Mouse (Mus musculus) myocyte (in vitro differentiated cells): ENCODE measurements around the gene Tpst2. TPM values are rescaled to one million over a fixed set of nuclear protein-coding genes. Genes with fewer than 3 reads are reported as not detected.
A peak's percentile ranks its signal among the peaks of the same experiment; 100 is the strongest.

Experiments used
- H3K27me3 ChIP-seq: one replicate; pipeline ENCODE4 v1.6.1; 2011; ENCODE audit not compliant: control insufficient read depth, insufficient read depth, insufficient read length
- H3K36me3 ChIP-seq: one replicate; pipeline ENCODE4 v1.6.1; 2011; ENCODE audit not compliant: control insufficient read depth, insufficient read depth
- H3K4me2 ChIP-seq: one replicate; pipeline ENCODE4 v1.6.1; 2011; ENCODE audit warnings: low read depth, control low read depth
- H3K4me3 ChIP-seq: one replicate; pipeline ENCODE4 v1.5.1; 2011; ENCODE audit warnings: mild to moderate bottlenecking, control low read depth, moderate library complexity
- H3K79me2 ChIP-seq: one replicate; pipeline ENCODE4 v1.6.1; 2011; ENCODE audit not compliant: control insufficient read depth, insufficient read depth
- H3ac ChIP-seq: one replicate; pipeline ENCODE4 v1.6.1; 2011; ENCODE audit not compliant: control insufficient read depth, insufficient read length
- CEBPB ChIP-seq: IDR thresholded peaks from 2 replicates; pipeline ENCODE4 v1.6.1; 2011; ENCODE audit warnings: mild to moderate bottlenecking, moderate library complexity; ENCODE audit not compliant: poor library complexity, insufficient read depth, severe bottlenecking
- E2F4 ChIP-seq: IDR thresholded peaks from one replicate; pipeline ENCODE4 v1.6.1; 2011; ENCODE audit warnings: mild to moderate bottlenecking, control low read depth, moderate library complexity; ENCODE audit not compliant: insufficient read depth
- MAX ChIP-seq: IDR thresholded peaks from one replicate; pipeline ENCODE4 v1.6.1; 2011; ENCODE audit warnings: low read depth, mild to moderate bottlenecking, control low read depth
- MYOD1 ChIP-seq, 3 experiments: IDR thresholded peaks; one replicate each; pipeline ENCODE4 v1.6.1; 2011; ENCODE audit warnings: control low read depth in 2 of 3, low read depth in 2 of 3, mild to moderate bottlenecking in 2 of 3, moderate library complexity in 1 of 3; ENCODE audit not compliant: insufficient read length in 2 of 3, control insufficient read depth in 1 of 3
- MYOG ChIP-seq, 3 experiments: IDR thresholded peaks; one replicate each; pipeline ENCODE4 v1.6.1; 2011; ENCODE audit warnings: control low read depth in 2 of 3, low read depth in 2 of 3, mild to moderate bottlenecking in 2 of 3; ENCODE audit not compliant: insufficient read length in 2 of 3, control insufficient read depth in 1 of 3, insufficient read depth in 1 of 3
- POLR2A ChIP-seq: IDR thresholded peaks from one replicate; pipeline ENCODE4 v1.6.1; 2011; ENCODE audit warnings: low read depth, mild to moderate bottlenecking, control low read depth, moderate library complexity; ENCODE audit not compliant: insufficient read length
- POLR2AphosphoS2 ChIP-seq: IDR thresholded peaks from one replicate; pipeline ENCODE4 v1.6.1; 2011; ENCODE audit warnings: low read depth, control low read depth; ENCODE audit not compliant: insufficient read length
- REST ChIP-seq: IDR thresholded peaks from one replicate; pipeline ENCODE4 v1.6.1; 2011; ENCODE audit warnings: mild to moderate bottlenecking, control low read depth, moderate library complexity; ENCODE audit not compliant: insufficient read depth, insufficient read length
- SRF ChIP-seq: IDR thresholded peaks from one replicate; pipeline ENCODE4 v1.6.1; 2011; ENCODE audit warnings: low read depth; ENCODE audit not compliant: control insufficient read depth, insufficient read length
- TCF12 ChIP-seq: IDR thresholded peaks from one replicate; pipeline ENCODE4 v1.6.1; 2011; ENCODE audit warnings: mild to moderate bottlenecking, control low read depth; ENCODE audit not compliant: poor library complexity, insufficient read depth, severe bottlenecking
- TCF3 ChIP-seq: IDR thresholded peaks from one replicate; pipeline ENCODE4 v1.6.1; 2011; ENCODE audit warnings: low read depth, control low read depth; ENCODE audit not compliant: insufficient read length
- USF1 ChIP-seq: IDR thresholded peaks from one replicate; pipeline ENCODE4 v1.6.1; 2011; ENCODE audit warnings: low read depth, mild to moderate bottlenecking, control low read depth, moderate library complexity
- polyA plus RNA-seq: library from polyadenylated mRNA; unstranded; fragments of >200 nt; fragmentation: generic; extraction: Trizol; gene quantifications from one replicate; pipeline ENCODE4 v1.2.1, GENCODE M21; 2012; ENCODE audit warnings: missing spikeins

The Tpst2 gene
- polyA plus RNA-seq, 1 experiment: 94.7 TPM

DNA sequence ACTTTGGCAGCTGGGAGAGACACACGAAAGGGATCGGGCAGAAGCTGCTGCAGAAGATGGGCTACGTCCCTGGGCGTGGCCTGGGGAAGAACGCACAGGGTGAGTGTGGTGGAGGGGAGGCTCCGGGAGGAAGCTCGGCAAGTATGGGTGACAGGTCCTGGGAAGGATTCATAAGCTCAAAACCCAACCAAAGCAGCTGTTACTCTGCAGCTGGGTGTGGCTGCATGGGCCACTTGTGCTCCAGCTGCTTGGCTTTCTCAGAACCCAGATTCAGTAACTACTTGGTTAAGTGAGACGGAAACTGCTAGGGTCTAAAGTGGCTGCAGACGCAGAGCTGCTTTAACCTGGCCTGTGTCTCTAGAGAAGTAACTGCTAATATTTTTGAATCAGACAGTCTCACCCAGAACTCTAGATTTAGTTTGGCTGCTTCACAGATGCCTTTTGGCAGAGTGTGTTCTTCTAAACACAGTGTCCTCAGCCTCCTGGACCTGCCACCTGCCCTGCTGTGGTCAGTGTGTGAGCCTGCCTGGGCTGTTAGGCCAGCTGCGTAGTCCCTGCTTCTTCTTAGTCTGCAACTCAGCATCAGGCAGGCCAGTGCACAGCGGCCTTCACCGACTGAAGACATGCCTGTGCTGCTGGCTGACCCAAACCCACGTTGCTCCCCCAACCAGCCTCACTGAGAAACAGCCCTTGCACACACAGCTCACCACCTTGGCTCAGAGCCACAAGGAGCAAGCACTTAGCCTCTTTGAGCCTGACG is 53.5 kb downstream of the Tpst2 start:
- Histone ChIP-seq H3K36me3 (peaks cover 17% of the 10 kb centered on the region), H3K79me2 (peaks cover 17% of the 10 kb centered on the region), H3ac (no peak overlapping the region), H3K27me3 (no peaks in the 10 kb centered on the region), H3K4me3 (no peak overlapping the region), H3K4me2 (no peak overlapping the region)
- TF ChIP-seq REST: no peak
- peak in 2 of 3 experiments; percentile 66 to 72 for TF ChIP-seq MYOD1 (IDR thresholded peaks at IDR 0.05; ENCODE audit: control insufficient read depth in 1 of 3, insufficient read length in 2 of 3, low read depth in 2 of 3)
- TF ChIP-seq TCF3: peak; percentile 38
- TF ChIP-seq MYOG (IDR thresholded peaks at IDR 0.05; ENCODE audit: control insufficient read depth in 1 of 3, insufficient read depth in 1 of 3, insufficient read length in 2 of 3, low read depth in 2 of 3): peak; percentile 43 to 77 (median 58)
- TF ChIP-seq SRF: no peak
- TF ChIP-seq POLR2AphosphoS2: no peak

DNA sequence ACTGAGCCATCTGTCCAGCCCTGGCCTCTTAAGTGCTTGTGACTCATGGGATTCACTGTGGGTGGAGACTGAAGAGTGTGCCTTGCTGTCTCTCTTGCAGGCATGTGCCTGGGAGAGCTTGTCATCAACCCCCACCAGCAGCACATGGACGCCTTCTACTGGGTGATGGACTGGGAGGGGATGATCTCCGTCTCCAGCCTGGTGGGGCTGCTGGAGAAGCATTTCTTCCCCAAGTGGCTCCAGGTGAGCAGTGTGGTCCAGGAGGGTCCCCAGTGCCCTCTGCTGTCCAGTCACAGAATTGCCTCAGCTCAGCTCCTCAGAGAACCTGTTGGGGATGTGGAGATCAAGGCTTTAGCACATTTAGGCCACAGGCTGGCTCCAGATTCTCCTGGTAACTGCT is 59.0 kb downstream of the Tpst2 start:
- Histone ChIP-seq H3K4me3 (no peak overlapping the region), H3K79me2 (no peaks in the 10 kb centered on the region), H3K4me2 (no peak overlapping the region), H3K36me3 (peaks cover 36% of the 10 kb centered on the region), H3ac (no peak overlapping the region), H3K27me3 (no peaks in the 10 kb centered on the region)
- no peak for TF ChIP-seq REST
- no peak for TF ChIP-seq TCF12
- TF ChIP-seq MYOD1 (IDR thresholded peaks at IDR 0.05; ENCODE audit: control insufficient read depth in 1 of 3, insufficient read length in 2 of 3, low read depth in 2 of 3): no peak
- no peak for TF ChIP-seq E2F4
- TF ChIP-seq SRF: no peak
- no peak for TF ChIP-seq POLR2A
- no peak for TF ChIP-seq TCF3
- TF ChIP-seq USF1: no peak
- TF ChIP-seq MAX: no peak
- no peak for TF ChIP-seq CEBPB
- TF ChIP-seq POLR2AphosphoS2: no peak
- TF ChIP-seq MYOG (IDR thresholded peaks at IDR 0.05; ENCODE audit: control insufficient read depth in 1 of 3, insufficient read depth in 1 of 3, insufficient read length in 2 of 3, low read depth in 2 of 3): no peak

DNA sequence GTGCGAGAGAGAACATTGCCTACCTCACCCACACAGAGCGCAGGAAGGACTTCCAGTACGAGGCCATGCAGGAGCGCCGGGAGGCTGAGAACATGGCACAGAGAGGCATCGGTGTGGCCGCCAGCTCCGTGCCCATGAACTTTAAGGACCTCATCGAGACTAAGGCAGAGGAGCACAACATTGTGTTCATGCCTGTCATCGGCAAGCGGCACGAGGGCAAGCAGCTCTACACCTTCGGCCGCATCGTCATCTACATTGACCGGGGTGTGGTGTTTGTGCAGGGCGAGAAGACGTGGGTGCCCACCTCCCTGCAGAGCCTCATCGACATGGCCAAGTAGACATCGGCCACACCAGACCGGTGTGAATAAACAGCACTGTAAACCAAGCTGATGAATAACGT is 60.5 kb downstream of the Tpst2 start:
- H3K4me3 ChIP-seq: no peak overlapping the region

DNA sequence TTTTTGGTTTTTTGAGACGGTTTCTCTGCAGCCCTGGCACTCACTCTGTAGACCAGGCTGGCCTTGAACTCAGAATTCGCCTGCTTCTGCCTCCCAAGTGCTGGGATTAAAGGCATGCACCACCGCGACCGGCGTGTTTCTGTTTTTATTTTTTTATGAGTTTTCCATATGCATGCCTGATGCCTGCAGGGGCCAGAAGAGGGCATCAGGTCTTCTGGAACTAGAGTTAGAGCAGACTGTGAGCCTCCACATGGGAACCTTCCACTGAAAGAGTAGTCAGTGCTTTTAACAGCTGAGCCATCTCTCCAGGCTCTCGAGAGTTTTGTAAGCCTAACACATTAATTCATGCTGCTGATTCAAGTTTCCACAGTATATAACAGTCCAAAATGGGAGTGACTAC is 62.7 kb downstream of the Tpst2 start:
- H3K36me3 ChIP-seq: peaks cover 21% of the 10 kb centered on the region
- H3K79me2 ChIP-seq: peaks cover 8% of the 10 kb centered on the region
- no peak overlapping the region for H3ac ChIP-seq
- TF ChIP-seq POLR2A: no peak
- TF ChIP-seq TCF12: no peak
- no peak for TF ChIP-seq MYOD1 (IDR thresholded peaks at IDR 0.05; ENCODE audit: control insufficient read depth in 1 of 3, insufficient read length in 2 of 3, low read depth in 2 of 3)
- no peak for TF ChIP-seq MAX
- TF ChIP-seq MYOG (IDR thresholded peaks at IDR 0.05; ENCODE audit: control insufficient read depth in 1 of 3, insufficient read depth in 1 of 3, insufficient read length in 2 of 3, low read depth in 2 of 3): no peak
- no peak for TF ChIP-seq CEBPB
- no peak for TF ChIP-seq E2F4
- no peak for TF ChIP-seq POLR2AphosphoS2
- TF ChIP-seq SRF: no peak
- TF ChIP-seq USF1: no peak
- no peak for TF ChIP-seq REST
- no peak overlapping the region for H3K4me2 ChIP-seq
- H3K27me3 ChIP-seq: no peaks in the 10 kb centered on the region
- H3K4me3 ChIP-seq: no peak overlapping the region

More for the DNA sequence above, 60.5 kb downstream of the Tpst2 start:
- H3ac ChIP-seq: no peak overlapping the region
- TF ChIP-seq POLR2AphosphoS2 (peak; percentile 56), CEBPB (no peak)
- H3K79me2 ChIP-seq: no peaks in the 10 kb centered on the region
- H3K4me2 ChIP-seq: no peak overlapping the region
- no peaks in the 10 kb centered on the region for H3K27me3 ChIP-seq
- peaks cover 23% of the 10 kb centered on the region for H3K36me3 ChIP-seq

DNA sequence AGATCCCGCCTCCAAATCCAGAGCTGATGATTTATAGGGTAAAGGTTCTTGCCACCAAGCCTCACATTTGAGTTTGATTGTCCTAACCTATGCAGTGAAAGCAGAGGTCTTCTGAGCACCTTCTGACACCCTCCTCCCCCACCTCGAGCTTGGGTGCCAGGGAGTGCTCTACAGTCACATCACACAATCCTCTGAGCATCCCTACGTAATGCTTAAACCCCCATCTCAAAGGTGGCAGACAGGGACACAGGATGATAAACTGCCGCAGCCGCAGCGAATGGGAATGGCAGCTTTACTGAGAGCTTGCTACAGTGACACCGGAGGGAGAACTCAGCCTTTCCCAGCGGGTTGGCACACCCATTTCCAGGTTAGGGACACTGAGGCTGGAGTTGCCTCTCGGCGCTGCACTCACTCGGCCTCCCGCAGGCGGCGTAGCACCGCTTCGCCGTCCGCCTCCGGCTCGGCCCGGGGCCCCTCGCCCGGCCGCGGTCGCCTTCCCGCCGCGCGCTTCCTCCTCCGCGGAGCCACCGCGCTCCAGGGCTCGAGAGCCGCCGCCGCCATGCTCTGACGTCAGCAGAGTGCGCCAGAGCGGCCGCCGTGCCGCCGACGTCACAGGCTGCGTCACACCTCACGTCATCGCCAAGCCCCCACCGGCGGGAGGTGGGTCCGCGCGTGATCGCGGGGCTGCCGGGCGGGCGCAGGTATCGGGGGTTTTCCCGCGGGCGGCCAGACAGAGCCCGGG is 66.1 kb downstream of the Tpst2 start, which contains the start of the genes Srrd and Hps4:
Srrd (minus strand) TSS at position 578 of the 742 bp plus-strand sequence.
Hps4 (plus strand) TSS at position 621 of the 742 bp plus-strand sequence.
- TF ChIP-seq MYOD1 (IDR thresholded peaks at IDR 0.05; ENCODE audit: control insufficient read depth in 1 of 3, insufficient read length in 2 of 3, low read depth in 2 of 3) (peak in 1 of 3 experiments; percentile 21), REST (no peak), SRF (peak; percentile 15), POLR2AphosphoS2 (peak; percentile 87), POLR2A (peak; percentile 94), E2F4 (no peak)
- H3K4me3 ChIP-seq: peak within 1 kb of the TSS; percentile 82
- peaks cover 13% of the 10 kb centered on the region for H3K36me3 ChIP-seq
- peak within 1 kb of the TSS; percentile 89 for H3ac ChIP-seq
- H3K27me3 ChIP-seq: no peaks in the 10 kb centered on the region
- H3K4me2 ChIP-seq: peak within 1 kb of the TSS; percentile 92
- peaks cover 8% of the 10 kb centered on the region for H3K79me2 ChIP-seq
